Mouse (Mus musculus) CD4-positive, CD25-positive, alpha-beta regulatory T cell, adult 2 months (primary cell): Measurements from ENCODE around the gene Krt71.
"Not testable (repeated sequence)": the region's sequence is repeated elsewhere in the genome, so short reads cannot be mapped to it uniquely, and the experiment has no call there.

Source experiments
- DNase-seq: peaks from one replicate; pipeline ENCODE4 v3.0.0-alpha.2; 2012; ENCODE audit warnings: low read depth, low spot score

Krt71 gene

DNA sequence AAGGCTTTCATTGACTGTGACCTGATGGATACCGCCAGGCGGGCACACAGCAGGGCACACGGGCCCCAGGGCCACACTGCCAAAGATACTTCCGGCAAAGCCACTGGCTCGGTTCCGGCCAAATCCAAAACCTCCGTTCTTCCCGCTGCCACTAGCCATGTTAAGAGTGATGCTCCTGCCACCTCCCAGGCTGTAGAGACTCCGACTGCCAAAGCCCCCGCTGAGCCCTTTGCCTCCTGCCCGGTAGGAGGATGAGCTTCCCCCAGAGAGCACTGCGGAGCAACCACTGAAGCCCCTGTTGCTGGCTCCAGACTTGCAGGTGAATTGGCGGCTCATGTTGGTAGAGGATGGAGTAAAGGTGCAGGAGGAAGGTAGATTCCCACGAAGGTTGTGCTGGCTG lies at the start of gene Krt71:
Gene Krt71, minus strand, starts transcription at position 399 of the 400 bp plus-strand sequence.
- DNase-seq, result no peak

DNA sequence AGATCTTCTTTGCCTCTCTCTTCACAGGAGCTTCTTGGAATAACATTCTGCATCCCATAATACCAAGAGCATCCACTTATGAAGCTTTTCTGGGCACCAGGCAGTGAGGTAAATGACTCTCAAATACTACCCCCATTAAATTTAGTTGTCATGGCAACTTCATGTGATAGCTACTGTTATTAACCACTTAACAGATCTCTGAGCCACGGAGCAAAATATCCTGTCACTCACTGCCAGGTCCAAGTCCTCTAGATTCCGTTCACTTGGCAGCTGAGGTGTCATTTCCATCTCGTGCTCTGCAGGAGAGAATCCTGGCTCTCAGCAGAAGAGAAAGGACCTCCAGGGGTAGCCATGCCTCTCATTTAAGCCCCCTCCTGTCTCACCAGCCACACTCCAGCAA lies 48.0 kb upstream of the Krt71 start:
- DNase-seq, result no peak

DNA sequence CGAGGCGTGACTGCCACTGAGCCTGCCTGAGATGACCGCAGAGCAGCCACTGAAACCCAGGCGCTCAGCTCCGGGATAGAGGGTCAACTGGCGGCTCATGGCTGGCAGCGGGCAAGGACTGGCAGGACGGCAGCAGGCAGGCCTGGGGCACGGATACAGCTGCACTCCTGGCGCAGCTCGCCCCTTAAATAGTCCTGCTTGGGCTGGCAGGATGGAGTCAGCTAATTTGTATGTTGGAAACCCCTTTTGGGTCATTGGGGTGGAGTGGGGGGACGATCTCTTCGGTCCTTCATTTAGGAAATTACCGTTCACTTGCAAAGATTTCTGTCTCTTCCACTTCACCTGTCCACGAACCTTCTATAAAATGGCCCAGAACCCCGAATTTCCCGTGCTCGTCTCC lies 43.5 kb upstream of the Krt71 start, which contains the start of gene Krt72:
Gene Krt72, minus strand, starts transcription at position 101 of the 400 bp plus-strand sequence.
- no peak for DNase-seq

DNA sequence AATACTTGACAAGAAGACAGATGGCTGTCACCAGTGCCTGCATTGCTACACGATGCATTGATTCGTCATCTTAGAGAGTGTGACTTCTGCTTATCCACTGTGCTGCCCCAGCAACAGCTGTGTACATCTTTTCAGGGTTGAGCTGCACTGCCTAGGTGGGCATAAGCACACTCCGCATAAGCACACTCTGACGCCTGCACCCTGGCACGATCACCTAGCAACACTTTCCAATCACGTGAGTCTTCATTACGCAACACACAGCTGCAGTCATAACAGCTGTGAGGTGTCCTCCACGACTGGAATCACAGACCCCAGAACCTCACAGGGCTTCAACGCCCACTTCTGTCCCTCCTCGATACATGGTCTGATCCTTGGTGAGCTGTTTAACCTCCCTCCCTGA lies 30.5 kb upstream of the Krt71 start:
- DNase-seq, result no peak

DNA sequence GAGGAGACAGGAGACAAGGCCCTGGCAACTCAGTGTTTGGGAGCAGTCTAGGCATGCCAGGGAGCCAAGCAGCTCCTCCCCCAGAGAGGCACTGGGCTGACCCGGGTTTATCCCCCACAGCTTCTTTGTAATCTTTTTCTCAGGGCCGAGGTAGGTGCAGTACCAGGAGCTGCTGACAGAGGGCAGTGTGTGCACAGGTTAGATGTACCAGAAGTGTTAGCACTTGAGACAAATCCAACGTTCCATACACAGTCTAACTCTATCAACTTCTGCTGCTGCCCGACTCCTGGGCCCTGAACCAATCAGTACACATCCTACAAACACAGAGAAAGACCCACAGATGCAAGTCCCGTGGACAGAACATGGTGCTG lies 29.8 kb upstream of the Krt71 start:
- DNase-seq, result peak; percentile 78

DNA sequence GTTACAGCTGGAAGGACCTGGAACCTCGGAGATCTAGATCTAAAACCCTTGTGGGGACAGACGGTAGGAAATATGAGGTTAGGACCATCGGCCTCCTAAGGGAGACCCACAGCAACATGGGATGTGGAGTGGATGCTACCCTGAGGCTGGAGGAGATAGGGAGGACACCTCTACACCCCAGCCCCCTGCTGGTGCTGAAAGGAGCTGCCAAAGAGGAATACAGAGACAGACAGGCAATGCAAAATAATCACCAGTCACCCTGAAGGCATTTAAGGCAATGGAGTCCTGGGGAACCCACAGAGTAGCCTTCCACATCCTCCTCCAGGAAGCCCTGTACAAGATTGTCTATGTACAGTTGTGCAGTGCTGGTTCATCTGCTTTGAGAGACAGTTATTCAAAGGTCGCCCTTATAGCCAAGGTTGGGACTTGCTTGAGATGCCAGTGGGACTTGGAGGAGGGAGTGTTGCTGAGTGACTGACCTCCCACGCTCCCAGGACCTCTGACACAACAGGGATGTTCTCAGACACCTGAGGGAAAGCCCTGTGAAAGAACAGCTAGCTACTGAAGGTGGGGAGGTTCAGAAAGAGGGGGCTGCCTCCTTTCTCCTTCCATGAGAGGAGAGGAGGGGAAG lies 29.3 kb upstream of the Krt71 start:
- DNase-seq, result peak; percentile 7

DNA sequence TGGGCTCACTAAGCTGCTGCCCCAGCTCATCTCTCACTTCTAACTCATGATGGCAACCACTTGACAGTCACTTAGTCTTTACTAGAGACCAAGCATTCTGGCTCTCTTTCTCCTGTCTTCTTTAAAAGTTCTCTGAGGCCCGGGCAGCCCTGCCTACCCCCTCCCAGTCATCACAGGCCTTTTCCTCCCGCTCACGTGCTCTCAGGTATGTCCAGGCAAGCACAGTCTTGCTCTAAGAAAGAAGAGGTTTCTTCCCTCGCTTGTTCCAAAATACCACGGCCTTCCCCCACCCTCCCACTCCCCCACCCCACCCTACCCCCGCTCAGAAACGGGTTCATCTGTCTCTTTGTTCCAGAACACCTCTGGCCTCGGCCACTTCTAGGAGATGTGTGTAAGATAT lies 27.3 kb upstream of the Krt71 start:
- no peak for DNase-seq

DNA sequence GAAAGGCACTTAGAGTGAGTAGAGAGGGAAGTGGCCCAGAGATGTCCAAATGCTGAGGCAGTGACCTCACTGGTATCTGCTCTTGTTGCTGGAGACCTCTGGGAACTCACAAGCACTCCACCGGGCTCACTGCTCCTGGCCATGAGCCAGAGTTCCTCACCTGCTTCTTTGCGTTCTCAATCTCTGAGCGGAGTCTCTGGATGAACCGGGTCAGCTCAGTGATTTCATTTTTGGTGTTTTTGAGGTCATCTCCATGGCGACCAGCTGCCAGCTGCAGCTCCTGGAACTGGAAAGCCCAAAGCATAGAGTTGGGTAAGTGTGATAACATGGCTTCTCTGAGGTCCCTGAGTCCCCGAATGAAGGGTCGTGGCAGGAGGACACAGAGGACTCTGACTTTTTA lies 5.1 kb downstream of the Krt71 start:
- no peak for DNase-seq

DNA sequence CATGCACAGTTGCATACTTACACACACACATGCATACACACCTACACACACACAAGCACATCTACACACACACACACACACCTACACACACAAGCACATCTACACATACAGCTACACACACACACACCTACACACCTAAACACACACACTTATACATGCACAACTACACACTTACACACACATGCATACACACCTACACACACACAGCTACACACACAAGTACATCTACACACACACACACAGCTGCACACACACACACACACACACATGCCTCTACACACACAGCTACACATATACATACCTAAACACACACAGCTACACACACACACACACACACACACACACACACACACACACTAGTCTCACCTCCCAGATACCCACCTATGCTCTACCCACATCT lies 12.3 kb downstream of the Krt71 start:
- no peak for DNase-seq

DNA sequence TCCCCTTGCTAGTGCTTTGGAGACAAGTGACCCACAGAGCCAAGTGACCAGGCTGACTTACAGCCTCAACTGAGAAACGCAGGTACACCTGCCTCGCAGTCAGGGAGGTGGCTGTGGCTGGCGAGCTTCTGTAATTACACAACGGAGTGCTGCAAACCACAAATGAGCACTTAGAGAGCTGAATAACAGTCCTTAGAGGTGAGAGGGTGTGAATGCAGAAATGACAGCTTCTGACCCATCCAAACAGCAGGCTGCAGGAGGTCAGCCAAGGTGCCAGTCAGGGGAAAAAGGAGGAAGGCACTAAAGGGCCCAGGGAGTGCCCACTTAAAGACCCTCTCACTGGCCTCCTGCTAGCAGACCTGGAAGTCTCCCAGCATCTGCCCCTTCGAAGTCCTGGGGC lies 18.2 kb downstream of the Krt71 start:
- DNase-seq, result no peak

DNA sequence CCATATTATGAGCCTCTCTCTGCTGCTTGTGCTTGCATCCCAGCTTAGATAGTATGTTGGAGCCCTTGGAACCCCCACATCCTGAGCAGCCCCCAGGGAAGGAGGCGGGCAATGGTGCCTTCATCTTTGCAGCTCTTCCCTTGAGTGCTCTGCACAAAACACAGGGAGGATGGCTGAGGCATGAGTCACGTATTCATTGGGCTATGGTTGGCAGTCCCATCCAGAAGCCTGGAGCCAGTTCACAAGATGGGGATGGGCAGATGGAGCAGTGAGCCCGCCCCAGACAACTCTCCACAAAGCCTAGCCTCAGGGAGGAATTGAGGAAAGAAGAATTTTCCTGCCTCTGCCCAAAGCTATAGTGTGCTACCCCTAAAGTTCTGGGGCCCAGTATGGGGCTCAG lies 27.1 kb downstream of the Krt71 start:
- no peak for DNase-seq

DNA sequence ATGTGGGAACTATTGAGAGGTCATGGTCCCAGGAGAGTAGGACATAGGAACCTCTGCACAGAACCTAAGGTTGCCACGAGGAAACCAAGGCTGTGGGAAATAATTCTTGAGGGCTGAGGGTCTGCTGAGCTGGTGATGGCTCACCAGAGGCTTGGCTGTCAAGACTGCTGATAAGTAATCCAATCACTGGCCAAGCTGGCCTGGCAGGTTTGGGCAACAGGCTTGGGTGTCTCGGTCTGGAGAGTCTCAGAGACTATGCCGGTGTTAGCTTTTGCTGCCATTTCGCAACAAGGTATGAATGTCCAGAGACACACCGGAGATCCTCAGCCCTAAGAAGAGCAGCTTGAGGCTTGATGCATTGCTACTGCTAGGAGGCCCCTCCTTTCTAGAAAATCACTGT lies 28.6 kb downstream of the Krt71 start:
- DNase-seq, result no peak

DNA sequence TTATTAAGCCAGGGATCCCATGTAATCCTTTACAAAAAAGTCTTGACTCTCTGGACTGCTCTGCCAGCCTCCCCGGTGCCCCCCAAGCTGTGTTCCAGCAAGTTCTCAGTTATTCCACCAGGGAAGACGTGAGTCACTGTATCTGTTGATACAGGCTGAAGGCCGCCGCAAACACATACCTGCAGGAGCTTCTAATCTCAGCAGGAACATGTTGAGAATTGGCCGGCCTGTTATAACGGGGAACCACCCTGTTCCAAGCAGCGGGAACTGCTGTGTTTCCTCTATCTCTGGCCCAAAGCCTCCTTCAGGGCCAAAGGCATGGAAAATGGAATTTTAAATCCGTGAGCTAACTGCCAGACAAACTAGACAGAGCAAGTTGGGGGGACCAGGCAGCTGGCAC lies 29.2 kb downstream of the Krt71 start:
- DNase-seq, result no peak

DNA sequence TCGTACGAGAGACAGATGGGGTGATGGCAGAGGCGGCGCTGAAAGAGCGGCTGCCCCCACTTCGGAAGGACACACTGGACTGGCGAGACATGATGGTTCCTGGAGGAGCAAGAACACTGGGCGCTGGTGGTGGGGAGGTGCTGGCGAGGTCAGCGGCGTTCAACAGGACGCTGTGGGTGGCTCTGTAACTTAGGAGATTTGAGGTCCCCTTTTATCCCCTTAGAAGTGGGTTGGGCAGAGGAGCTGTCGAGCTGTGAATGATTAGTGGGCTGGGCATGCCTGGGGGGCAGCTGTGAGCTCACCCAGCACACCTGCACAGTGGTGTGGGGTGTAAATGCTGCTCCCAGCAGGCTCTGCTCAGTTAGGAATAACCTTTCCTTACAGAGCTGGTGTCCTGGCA lies 30.2 kb downstream of the Krt71 start, which contains the start of gene Krt5:
Gene Krt5, minus strand, starts transcription at position 179 of the 400 bp plus-strand sequence.
- no peak for DNase-seq

DNA sequence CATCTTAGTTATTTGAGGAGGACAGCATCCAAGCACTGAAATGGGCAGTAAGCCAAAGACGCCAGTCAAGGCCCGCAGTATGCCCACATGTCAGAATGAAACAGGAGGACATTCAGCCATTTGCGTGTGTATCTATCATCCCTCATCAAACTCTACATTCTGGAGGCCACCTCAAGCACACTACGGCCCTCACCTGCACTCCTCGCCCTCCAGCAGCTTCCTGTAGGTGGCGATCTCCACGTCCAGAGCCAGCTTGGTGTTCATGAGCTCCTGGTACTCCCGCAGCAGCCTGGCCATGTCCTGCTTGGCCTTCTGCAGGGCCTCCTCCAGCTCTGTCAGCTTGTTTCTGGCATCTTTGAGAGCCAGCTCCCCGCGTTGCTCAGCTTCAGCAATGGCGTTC lies 34.2 kb downstream of the Krt71 start:
- no peak for DNase-seq

DNA sequence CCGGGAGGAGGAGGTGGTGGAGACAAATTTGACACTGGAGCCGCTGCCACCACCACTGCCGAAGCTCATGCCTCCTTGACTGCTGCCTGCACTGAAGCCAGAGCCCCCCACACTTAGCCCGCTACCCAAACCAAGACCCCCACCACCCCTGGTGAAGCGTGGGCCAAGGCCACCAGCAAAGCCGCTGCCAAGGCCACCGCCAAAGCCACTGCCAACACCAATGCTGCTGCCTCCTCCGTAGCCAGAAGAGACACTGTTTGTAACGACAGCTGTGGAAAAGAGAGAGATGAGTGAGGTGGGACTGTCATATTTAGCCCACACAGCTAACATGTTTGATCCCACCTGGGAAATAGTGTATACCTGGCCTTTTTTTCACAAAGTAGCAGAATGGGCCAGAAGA lies 35.5 kb downstream of the Krt71 start:
- no peak for DNase-seq

DNA sequence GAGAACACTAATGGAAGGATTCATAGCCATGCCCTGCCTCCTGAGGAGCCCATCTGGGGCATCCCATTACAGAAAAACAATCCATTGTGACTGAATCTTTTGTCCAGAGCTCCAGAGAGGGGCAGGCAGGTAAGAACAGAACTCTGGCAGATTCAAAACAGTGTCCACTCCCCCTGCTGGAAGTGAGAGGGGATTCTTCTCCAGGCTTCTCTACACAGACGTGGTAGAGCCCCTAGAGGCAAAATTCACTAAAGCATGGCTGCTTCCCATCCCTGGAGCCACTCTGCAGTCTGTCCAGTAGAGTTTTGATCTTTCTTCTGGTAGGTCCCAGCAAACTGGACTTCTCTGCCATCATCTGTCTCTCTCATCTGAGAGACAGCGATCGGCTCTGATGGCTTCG lies 38.8 kb downstream of the Krt71 start:
- no peak for DNase-seq

DNA sequence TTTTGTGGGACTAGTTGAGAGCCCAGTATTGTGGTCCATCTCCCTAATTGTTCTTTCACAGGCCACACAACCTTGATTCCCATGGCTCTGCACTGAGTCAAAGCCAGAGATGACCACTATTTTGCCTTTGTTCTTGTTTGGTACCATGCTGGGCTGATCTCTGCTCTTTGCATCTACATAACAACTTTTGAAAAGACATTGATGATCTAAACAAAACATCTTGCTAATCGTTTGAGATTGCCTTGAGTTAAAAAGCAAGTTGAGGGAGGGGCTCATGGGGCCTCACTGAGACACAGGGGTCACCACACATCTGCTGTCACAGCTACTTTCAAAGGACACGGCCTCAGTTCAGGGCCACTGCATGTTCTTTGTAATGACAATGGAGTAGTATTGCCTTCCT lies 40.5 kb downstream of the Krt71 start:
- DNase-seq, result no peak

DNA sequence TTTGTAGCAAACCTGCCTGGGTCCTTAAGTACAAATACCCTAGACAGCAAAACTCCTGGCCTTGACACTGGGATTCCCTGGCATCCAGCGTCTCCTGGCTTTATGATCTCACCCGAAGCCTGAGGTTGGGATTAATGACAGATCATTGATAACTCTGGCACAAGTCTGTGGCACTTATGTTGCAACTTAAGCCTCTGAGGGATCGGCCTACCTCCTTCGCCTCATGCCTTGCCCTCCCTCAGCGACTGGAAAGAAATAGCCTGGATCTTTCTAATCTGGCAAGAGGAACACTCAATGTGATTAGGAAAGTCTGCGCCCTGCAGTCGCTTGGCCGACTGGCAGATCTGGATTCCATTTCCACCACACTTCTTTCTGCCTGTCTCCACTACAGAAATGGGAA lies 43.0 kb downstream of the Krt71 start:
- no peak for DNase-seq

DNA sequence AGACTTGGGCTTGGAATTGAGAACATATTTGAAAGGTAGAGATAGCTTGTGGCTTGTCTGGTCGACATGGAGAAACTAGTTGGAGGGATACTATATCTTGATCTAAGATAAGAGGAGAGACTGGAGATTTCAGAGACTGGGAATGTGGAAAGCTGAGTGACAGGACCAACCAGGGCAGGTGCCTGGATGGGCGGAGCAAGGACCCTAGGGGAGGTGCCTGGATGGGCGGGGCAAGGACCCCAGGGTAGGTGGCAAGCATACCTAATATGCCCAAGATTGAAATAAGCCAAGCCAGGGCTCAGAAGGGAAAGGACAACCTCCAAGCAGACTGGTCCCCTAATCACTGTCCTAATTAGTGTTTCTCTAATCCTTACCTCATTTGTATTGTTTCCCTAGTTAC lies 43.7 kb downstream of the Krt71 start:
- DNase-seq, result no peak

DNA sequence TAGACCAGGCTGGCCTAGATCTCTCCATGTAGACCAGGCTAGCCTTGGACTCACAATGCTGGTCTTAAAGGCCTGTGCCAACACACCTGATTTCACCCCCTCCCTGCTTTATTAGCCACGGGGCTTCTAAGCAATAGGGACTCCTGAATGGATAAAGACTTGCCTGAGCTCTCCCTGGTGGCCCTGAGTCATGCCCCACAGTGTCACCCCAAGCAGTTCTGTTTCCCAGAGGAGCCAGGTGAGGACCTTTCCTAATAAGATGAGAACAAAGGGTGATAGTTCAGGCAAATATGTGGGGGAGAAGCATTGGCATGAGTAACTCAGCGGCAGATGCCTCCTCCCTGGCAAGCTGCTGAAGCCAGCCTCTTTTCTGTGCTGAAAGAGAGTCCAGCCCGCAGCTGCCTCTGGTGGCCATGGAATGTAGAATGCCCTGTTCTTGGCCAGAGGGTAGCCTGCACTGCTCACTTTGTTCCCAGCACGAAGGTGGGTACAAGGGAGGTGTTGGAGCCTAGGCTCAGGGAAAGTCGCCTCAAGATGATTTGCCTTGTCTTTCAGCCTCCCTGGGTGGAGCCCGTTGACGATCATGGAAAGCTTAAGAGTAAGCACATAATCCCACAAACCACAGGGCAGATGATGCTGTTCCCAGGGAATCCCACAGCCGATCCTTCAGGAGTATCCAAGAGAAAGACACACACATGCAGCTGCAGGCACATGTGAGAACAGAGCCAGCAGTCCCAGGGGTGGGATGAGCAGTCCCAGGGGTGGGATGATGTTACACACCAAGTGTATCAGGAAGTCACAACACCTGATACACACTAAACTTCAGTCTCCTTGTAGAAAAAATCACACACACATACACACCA lies 45.4 kb downstream of the Krt71 start:
- DNase-seq, result no peak

DNA sequence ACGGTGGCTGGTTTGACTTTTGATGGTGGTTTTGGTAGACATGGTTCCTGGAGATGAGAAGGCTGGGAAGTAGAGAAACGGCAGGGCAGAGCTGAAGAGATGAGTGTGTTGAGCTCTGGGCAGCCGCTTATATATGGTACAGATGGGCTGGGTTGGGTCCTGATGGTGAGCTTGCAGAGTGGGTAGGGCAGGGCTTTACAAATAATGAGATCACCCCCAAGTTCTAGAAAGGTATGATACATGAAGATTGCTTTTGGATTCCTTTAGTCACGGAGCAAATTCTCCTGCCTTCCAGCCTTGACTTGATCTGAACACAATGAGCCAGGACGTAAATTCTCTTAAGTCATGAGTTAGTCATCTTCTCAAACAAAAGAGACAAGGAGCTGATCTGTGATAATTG lies 48.7 kb downstream of the Krt71 start, which contains the start of gene Krt6a:
Gene Krt6a, minus strand, starts transcription at position 101 of the 400 bp plus-strand sequence.
- DNase-seq, result no peak

DNA sequence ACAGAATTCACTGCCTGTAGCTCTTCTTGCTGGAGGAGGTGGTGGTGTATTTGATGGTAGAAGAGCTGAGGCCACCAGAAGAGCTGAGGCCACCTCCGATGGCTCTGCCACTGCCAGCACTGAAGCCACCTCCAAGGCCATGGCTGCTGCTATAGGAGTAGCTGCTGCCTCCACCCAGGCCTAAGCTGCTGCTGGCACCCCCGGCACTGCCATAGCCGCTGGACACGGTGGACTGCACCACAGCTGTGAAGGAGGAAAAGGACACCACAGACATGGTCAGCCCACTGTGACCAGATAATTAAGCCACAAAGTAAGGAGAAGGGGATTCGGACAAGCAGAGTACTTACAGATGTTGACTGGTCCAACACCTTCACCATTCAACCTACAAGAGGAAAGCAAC lies 52.4 kb downstream of the Krt71 start:
- DNase-seq, result not testable (repeated sequence)
